ENCODE assay signal across 9 mouse cellular contexts in the genomic region with DNA sequence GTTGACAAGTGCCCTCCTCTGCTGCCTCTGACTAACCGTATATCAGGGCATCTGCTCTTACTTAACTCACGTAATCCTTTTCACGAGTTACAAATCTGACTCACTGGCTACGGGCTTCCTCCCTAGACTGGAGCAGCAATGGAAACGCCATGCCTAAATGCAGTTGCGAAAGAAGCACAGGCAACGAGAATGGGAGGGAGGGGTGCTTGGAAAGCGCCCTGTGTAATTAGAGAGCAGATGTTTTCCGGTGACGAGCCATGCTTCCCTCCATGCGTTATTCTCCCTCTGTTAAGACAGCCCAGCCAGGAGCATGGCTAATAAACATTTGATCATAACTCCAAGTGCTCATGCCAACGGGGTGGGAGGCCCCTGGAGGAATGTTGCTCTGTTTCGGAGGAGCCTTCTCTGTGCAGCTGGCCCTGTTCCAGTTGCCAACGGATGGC. TPM values are rescaled to one million over a fixed set of nuclear protein-coding genes. Genes with fewer than 3 reads are reported as not detected.
DNase-seq lines count a peak whose midpoint lies in the region; ATAC-seq and TF ChIP-seq lines count a peak whose summit lies in the region.
"Had no signal": no experiment of that assay in that cellular context is flagged by ENCODE, and none has a peak within 500 bp of the region (broad histone marks: within the 10 kb centered on the region; RNA-seq: fewer than 3 reads in every experiment).

No protein-coding gene starts in this region.

- no peak for TF ChIP-seq CTCF in embryonic fibroblast, embryonic 13.5 days (IDR thresholded peaks at IDR 0.05; ENCODE audit: borderline replicate concordance, insufficient read depth, low read length)

- no peak overlapping the region for H3K4me2 ChIP-seq in heart, embryonic 11.5 days
- 0 out of 2 replicates have a peak overlapping the region, but pooled peaks have one; percentile 0 for H3K4me2 ChIP-seq in stomach, embryonic 14.5 days (replicated peaks; ENCODE audit: low read depth, low read length)

- no peak overlapping the region for H3K9ac ChIP-seq in heart, embryonic 11.5 days (ENCODE audit: low read depth, low read length)
- H3K9ac ChIP-seq in stomach, embryonic 14.5 days (replicated peaks; ENCODE audit: low read depth, low read length), result no peak overlapping the region

- no peak overlapping the region for H3K27ac ChIP-seq in heart, embryonic 11.5 days (ENCODE audit: low read depth, low read length)
- H3K27ac ChIP-seq in embryonic fibroblast, embryonic 13.5 days (ENCODE audit: insufficient read depth, low read length), result peak overlapping the region; percentile 85
- peak overlapping the region; percentile 41; the same call in 1 of the 2 replicates for H3K27ac ChIP-seq in stomach, embryonic 14.5 days (ENCODE audit: low read length)

- no peaks in the 10 kb centered on the region for H3K36me3 ChIP-seq in heart, embryonic 11.5 days (ENCODE audit: control insufficient read depth, insufficient read depth, low read length)
- no peaks in the 10 kb centered on the region for H3K36me3 ChIP-seq in stomach, embryonic 14.5 days (ENCODE audit: control insufficient read depth, insufficient read depth, low read length)

- no peak overlapping the region for H3K4me3 ChIP-seq in heart, embryonic 11.5 days (ENCODE audit: low read depth, low read length)
- no peak overlapping the region for H3K4me3 ChIP-seq in embryonic fibroblast, embryonic 13.5 days (ENCODE audit: insufficient read depth, low read length)
- H3K4me3 ChIP-seq in stomach, embryonic 14.5 days (ENCODE audit: low read depth, low read length), result no peak overlapping the region

- 43% methylated on average over 14 of the region's 14 CpGs for WGBS in heart, embryonic 11.5 days (ENCODE audit: insufficient replicate concordance)
- WGBS in stomach, embryonic 14.5 days, result 23% methylated on average over 14 of the region's 14 CpGs

- no peak for ATAC-seq in heart, embryonic 11.5 days (replicated peaks; ENCODE audit: insufficient number of reproducible peaks, low FRiP score, low TSS enrichment)
- ATAC-seq in megakaryocyte, adult 5-6 weeks (ENCODE audit: poor library complexity, severe bottlenecking), result peak; percentile 79
- ATAC-seq in stomach, embryonic 14.5 days (ENCODE audit: insufficient number of reproducible peaks, insufficient read depth, low FRiP score, low read depth), result peak; percentile 51

- DNase-seq in heart, adult 11 months, result peak; percentile 98
- DNase-seq in heart, adult 9 months (ENCODE audit: low spot score in 2 of 2), result peak; percentile 71 to 80
- DNase-seq in layer of hippocampus, adult 9-10 months (ENCODE audit: low spot score), result peak; percentile 20
- no peak for DNase-seq in spleen, postnatal 36 days (ENCODE audit: low spot score in 2 of 2)

- H3K27me3 ChIP-seq in heart, embryonic 11.5 days (ENCODE audit: control insufficient read depth, insufficient read depth, low read length), result no peaks in the 10 kb centered on the region
- no peaks in the 10 kb centered on the region for H3K27me3 ChIP-seq in stomach, embryonic 14.5 days (ENCODE audit: control insufficient read depth, insufficient read depth, low read length)

- TF ChIP-seq POLR2A in embryonic fibroblast, embryonic 13.5 days (IDR thresholded peaks at IDR 0.05; ENCODE audit: low read depth, low read length), result no peak

- H3K9me3 ChIP-seq in heart, embryonic 11.5 days (replicated peaks; ENCODE audit: control insufficient read depth, low read length), result no peaks in the 10 kb centered on the region
- no peaks in the 10 kb centered on the region for H3K9me3 ChIP-seq in stomach, embryonic 14.5 days (ENCODE audit: control insufficient read depth, low read depth, low read length)

- peaks cover 4% of the 10 kb centered on the region; the same call in 1 of the 2 replicates for H3K4me1 ChIP-seq in heart, embryonic 11.5 days (ENCODE audit: control insufficient read depth, insufficient read depth, low read length)
- H3K4me1 ChIP-seq in embryonic fibroblast, embryonic 13.5 days (ENCODE audit: control insufficient read depth, insufficient read depth, low read length), result peaks cover 16% of the 10 kb centered on the region
- H3K4me1 ChIP-seq in stomach, embryonic 14.5 days (ENCODE audit: control insufficient read depth, insufficient read depth, low read length), result peaks cover 18% of the 10 kb centered on the region; the same call in 1 of the 2 replicates

RNA-seq across cellular contexts. Expression of gene Pdpn, which starts 20.9 kb away (rescaled TPM):
- 28.4 and 29.1 TPM in 2 replicates for polyA plus RNA-seq in heart, embryonic 11.5 days (2014; fragmentation: Nextera tagmentation; extraction: Ambion mirVana)
- 163 and 184 TPM in 2 replicates for polyA plus RNA-seq in embryonic fibroblast, embryonic 13.5 days (2011; ENCODE audit: insufficient read length, low read depth, missing spikeins)
- 0.27 and 0.84 TPM in 2 replicates for total RNA-seq in megakaryocyte, adult 5-6 weeks (2015)
- total RNA-seq in megakaryocyte, adult 5-6 weeks (2017), result not detected in 2 replicates
- polyA plus RNA-seq in stomach, embryonic 14.5 days (2014; fragmentation: Nextera tagmentation; extraction: Ambion mirVana), result 35.4 and 41.3 TPM in 2 replicates
- total RNA-seq: CH12.LX had no signal

Comparison
In these comparisons a context has a peak if more than half of its experiments do, and no peak if none do; other contexts are left out.
1. DNase-seq: peak in heart, adult 11 months (single experiment), heart, adult 9 months (2 of 2) and layer of hippocampus, adult 9-10 months (single experiment); none in spleen, postnatal 36 days (0 of 2).